Mouse (Mus musculus): ENCODE data around the gene Tbxa2r. TPM values are rescaled to one million over a fixed set of nuclear protein-coding genes. Genes with fewer than 3 reads are reported as not detected.

The Tbxa2r gene
- total RNA-seq, 2 experiments from 2014 or later: 5.5 to 5.6 TPM

- no peak for DNase-seq
These were observed 7.1 kb upstream of the Tbxa2r start for GRCm38 (mm10) chr10:81321436-81321835.

- DNase-seq: no peak
These were observed 6.1 kb upstream of the Tbxa2r start for GRCm38 (mm10) chr10:81322444-81322843.

- DNase-seq: no peak
These were observed 5.3 kb upstream of the Tbxa2r start for GRCm38 (mm10) chr10:81323141-81323775.

- DNase-seq: no peak
These were observed 4.6 kb upstream of the Tbxa2r start for GRCm38 (mm10) chr10:81323791-81324530.

- DNase-seq: no peak
These were observed 3.4 kb upstream of the Tbxa2r start for GRCm38 (mm10) chr10:81325176-81325575.

- no peak for DNase-seq
These were observed 2.8 kb upstream of the Tbxa2r start for GRCm38 (mm10) chr10:81325781-81326180.

- peak; percentile 67 for DNase-seq
These were observed 1.7 kb upstream of the Tbxa2r start for GRCm38 (mm10) chr10:81326858-81327257.

GRCm38 (mm10) chr10:81327959-81328358 is 572 bp upstream of the Tbxa2r start:
- no peak for DNase-seq

- DNase-seq: peak; percentile 72
These were observed 854 bp downstream of the Tbxa2r start for GRCm38 (mm10) chr10:81329194-81329975.

GRCm38 (mm10) chr10:81330007-81330406 is 1.5 kb downstream of the Tbxa2r start:
- DNase-seq: peak; percentile 66

- DNase-seq: no peak
These were observed 3.7 kb downstream of the Tbxa2r start for GRCm38 (mm10) chr10:81332277-81332676.

- no peak for DNase-seq
These were observed 5.8 kb downstream of the Tbxa2r start for GRCm38 (mm10) chr10:81334324-81334723.

GRCm38 (mm10) chr10:81335393-81336340 is 7.1 kb downstream of the Tbxa2r start:
- peak; percentile 68 for DNase-seq

- DNase-seq: no peak
These were observed 8.0 kb downstream of the Tbxa2r start for GRCm38 (mm10) chr10:81336558-81336957.

GRCm38 (mm10) chr10:81340551-81341332 is 12.2 kb downstream of the Tbxa2r start:
- DNase-seq: no peak

GRCm38 (mm10) chr10:81341333-81341949 is 12.9 kb downstream of the Tbxa2r start:
- DNase-seq: peak; percentile 85

- no peak for DNase-seq
These were observed 14.4 kb downstream of the Tbxa2r start, which contains the start of gene Gipc3 for GRCm38 (mm10) chr10:81342686-81343505. Gene Gipc3 (minus strand): TSS chr10:81343266.

GRCm38 (mm10) chr10:81344421-81345161 is 16.1 kb downstream of the Tbxa2r start:
- DNase-seq: peak; percentile 58

GRCm38 (mm10) chr10:81345162-81345534 is 16.6 kb downstream of the Tbxa2r start:
- DNase-seq: no peak
